Mouse (Mus musculus): Measurements from ENCODE around the gene P2ry14.
"Not testable (repeated sequence)": the region's sequence is repeated elsewhere in the genome, so short reads cannot be mapped to it uniquely, and the experiment has no call there.

The P2ry14 gene

DNA sequence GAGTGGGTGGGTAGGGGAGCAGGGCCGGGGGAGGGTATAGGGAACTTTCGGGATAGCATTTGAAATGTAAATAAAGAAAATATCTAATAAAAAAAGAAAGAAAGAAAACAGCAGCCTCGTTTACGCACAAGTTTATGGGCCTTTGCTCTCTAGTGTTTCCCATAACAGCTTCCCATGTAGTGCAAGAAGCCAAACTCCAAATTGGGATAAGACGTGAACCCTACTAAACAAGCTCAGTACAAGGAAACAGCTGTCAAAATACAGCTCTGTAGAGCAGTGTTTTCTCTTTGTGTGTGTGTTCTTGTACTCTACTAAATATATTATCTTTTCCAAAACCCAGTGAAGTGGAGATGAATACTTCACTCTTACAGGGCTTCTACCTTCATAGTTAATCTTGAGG lies 8.2 kb downstream of the P2ry14 start:
- in situ Hi-C loops (cut with MboI, MseI), result loop anchor here (25.0 kb wide), 1 partner anchor 1492 kb away; no protein-coding TSS in a partner anchor

DNA sequence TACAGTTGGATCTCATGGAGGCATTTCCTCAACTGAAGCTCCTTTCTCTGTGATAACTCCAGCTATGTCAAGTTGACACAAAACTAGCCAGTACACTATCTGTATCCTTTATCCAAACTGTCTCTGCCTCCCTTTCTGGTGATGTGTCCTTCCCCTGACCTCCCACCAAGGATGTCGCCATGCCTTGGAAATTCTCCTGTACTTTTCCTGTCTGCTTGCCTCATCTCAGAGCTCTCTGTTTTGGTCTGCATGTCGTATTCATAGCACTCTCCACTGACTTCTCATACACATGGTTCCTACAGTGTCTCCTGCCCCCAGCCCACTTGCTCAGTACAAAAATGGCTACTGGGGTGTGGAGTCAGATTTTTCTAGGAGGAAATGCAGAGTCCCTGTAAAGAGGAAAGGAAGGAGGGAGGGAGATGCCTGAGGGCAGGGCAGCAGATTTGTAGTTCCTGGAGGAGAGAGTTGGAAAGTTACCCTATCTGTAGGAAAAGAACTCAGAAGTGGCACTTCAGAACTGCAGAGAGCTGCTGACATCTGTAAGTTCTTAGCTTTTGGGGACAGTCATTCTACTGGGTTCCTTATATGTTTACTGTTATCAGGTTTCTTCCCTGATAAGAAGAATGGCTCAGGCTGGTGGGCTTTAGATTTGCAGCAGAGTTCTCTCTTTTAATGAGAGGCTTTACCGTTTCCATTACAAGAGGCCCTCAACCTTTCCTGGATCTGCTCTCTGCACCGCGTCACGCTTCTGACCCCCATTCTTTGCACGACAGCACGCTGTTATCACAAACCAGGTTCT lies 11.7 kb downstream of the P2ry14 start:
- in situ Hi-C loops (cut with MboI, MseI), result loop anchor here (25.0 kb wide), 1 partner anchor 1496 kb away; no protein-coding TSS in a partner anchor

DNA sequence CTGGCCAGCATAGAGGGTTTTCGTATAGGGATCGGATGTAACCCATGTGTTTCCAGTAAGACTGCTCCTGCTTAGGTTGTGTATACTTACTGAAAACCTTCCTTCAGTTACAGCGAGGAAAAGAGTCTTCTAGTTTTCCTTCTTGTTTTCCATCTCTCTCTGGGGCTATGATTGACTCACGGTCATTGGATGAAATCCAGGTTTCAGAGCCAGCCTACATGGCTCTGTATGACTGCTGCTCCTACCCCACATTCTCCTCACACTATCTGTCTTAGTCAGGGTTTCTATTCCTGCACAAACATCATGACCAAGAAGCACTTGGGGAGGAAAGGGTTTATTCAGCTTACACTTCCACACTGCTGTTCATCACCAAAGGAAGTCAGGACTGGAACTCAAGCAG lies 12.5 kb downstream of the P2ry14 start:
- in situ Hi-C loops (cut with MboI, MseI), result loop anchor here (25.0 kb wide), 1 partner anchor 1496 kb away; no protein-coding TSS in a partner anchor

DNA sequence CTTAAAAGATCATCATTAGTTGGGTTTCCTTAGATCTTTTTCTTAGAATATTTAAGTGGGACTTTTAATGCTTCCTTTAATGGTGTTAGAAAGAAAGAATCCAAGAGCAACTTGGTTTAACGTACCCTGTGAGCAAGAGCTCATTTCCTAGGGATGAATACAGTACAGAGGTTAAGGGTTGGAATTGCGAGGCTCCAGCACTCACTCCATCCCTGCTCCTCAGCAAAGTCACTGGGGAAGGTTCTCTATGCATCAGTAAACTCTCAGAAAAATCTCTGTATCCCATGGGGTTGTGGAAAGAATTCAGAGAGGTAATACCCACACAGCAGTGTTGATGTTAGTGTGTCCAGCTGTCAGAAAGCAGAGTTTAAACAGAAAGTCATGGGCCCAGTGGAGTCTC lies 13.3 kb downstream of the P2ry14 start:
- in situ Hi-C loops (cut with MboI, MseI), result loop anchor here (25.0 kb wide), 1 partner anchor 1497 kb away; no protein-coding TSS in a partner anchor

DNA sequence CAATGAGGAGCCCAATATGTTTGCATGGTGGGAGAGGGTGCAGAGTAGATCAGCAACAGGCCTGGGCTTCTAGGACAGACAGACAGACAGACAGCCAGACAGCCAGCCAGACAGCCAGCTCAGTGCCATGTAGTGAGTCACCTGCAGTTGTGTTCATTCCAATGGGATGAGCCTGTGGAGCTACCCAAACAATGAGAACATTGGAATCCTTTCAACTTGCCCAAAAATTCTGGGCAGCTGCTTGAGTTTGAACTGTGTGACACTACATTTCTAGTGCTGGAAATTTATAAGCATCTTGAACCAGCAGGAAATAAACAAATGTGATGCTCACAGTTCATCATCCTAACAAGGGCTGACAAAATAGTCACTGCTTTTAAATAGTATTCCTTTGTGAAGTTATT lies 13.8 kb downstream of the P2ry14 start:
- in situ Hi-C loops (cut with MboI, MseI), result loop anchor here (25.0 kb wide), 1 partner anchor 1498 kb away; no protein-coding TSS in a partner anchor

DNA sequence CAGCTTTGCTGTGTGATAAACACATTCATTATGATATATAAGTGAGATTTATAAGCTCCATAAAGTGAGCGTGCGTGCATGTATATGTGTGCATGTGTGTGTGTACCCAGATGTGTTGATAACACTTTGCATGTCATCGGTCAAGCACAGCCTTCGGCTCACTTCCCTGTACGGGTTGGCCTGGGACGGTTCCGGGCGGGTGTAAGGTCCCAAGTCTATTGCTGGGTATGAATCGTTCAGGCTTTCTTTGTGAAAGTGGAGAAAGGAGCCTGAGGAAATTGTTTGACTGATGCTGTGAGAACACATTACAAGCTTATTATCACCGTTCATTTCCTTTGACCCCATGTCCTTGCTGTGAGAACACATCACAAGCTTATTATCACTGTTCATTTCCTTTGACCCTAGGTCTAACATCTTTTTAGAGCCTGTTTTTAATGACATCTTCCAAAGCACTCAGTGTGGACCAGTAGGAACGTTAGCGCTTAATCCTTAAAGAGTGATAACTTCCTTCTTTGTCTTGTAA lies 14.4 kb downstream of the P2ry14 start:
- in situ Hi-C loops (cut with MboI, MseI), result loop anchor here (25.0 kb wide), 1 partner anchor 1498 kb away; no protein-coding TSS in a partner anchor

DNA sequence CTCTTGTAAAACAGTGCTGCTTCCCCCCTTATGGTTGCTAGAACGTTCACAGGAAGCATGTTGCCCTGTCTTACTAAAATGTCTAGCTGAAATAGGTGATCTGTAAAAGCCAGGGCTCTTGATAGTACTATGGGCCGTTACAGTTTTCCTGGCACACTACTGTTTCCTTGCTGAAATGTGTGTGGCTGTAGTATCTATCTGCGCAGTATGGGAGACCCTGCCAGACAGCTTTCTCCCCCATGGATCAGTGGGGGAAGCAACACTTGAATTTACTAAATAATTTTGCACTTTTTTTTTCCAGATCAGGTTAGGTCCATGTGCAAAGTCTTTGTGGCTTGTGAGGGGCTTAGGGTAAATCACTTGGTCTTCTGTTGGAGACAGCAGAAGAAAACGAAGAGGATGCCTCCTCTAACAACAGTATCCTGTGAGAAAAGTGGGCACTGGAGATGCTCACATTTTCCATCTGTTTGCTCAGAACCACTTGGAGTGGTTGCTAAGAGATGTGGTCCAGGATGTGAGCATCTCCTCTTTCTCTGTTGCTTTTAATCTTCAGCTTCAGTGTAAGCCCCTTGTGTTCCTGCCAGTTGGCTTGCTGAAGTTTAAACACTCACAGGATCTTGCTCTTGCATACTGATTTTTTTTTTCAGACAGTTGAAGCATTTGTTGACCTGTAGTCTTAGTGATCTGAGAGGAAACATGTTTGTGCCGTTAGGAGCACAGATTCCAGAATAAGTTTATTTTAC lies 17.3 kb downstream of the P2ry14 start:
- in situ Hi-C loops (cut with MboI, MseI), result loop anchor here (25.0 kb wide), 1 partner anchor 1501 kb away; no protein-coding TSS in a partner anchor

DNA sequence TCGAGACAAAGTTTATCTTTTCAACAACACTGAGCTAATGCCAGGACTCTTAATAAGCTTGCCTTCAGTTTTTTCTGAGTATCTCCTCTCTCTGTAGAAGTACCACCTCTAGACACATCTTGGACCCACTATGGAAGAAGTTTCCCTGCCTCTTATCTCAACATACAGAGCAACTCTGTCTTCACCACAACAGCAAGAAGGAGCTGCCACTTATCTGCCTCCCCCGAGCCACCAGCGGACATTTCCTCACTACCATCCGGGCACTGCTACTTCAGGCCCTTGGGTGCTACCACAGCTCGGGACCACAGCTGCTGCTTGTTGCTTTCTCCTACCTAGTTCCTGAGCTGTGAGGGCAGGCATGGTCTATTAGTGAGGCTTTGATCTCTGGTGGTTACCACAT lies 20.2 kb downstream of the P2ry14 start:
- in situ Hi-C loops (cut with MboI, MseI), result loop anchor here (25.0 kb wide), 1 partner anchor 1504 kb away; no protein-coding TSS in a partner anchor

DNA sequence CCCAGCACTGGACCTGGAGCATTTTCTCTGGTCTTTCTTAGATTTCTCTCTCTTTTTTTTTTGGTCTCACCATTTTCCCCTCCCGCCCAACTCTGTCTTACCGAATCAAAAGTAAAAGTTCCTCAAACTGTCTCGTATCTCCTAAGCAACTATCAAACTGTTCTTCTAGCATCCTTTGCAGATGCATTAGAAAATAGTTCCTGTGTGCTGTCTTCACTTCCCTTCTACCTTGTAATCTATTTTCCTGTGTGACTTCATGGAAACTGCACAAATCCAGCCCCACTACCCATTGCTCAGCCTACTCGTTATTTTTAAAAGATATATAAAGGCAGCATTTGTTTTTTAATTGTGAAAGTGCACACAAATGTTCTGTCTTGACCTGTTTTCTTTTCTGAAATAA lies 21.5 kb downstream of the P2ry14 start:
- in situ Hi-C loops (cut with MboI, MseI), result loop anchor here (25.0 kb wide), 1 partner anchor 1505 kb away; no protein-coding TSS in a partner anchor

DNA sequence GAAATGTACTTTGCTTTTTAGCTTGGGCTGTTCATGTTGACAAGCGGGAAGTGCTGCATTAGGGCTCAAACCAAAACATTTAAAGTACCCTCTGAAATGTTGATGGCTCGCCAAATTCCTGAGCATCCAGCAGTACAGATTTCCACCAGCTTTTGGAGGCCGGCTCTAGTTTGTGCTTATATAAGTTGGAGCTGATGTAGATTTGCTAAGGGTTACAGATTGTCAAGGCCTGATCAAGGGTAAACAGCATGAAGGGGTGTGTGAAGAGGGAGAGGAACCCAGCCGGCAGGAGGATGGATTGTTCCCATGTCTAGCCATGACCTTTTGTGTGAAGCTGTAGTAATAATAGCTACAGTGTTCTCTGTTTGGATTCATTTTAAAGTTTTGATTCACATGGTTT lies 22.3 kb downstream of the P2ry14 start:
- in situ Hi-C loops (cut with MboI, MseI), result loop anchor here (25.0 kb wide), 1 partner anchor 1506 kb away; no protein-coding TSS in a partner anchor

DNA sequence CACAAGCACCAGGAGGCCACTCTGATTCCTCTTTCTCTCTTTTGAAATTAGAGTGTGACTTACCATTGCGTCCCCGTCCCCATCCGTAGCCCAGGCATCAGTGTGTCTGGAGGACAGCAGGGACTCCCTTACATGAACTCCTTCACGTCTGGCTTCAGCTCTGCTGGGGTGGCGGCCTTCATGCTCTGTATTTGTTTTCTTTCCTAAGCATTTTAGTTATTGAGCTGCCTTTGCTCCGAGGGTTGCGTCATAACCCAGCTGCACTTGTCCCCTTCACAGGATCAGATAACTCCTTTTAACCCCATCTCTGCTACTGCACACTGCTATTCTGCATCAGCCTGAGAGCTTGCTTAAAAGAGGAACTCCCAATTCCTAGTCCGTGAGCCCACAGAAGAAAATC lies 23.0 kb downstream of the P2ry14 start:
- in situ Hi-C loops (cut with MboI, MseI), result loop anchor here (25.0 kb wide), 1 partner anchor 1507 kb away; no protein-coding TSS in a partner anchor

DNA sequence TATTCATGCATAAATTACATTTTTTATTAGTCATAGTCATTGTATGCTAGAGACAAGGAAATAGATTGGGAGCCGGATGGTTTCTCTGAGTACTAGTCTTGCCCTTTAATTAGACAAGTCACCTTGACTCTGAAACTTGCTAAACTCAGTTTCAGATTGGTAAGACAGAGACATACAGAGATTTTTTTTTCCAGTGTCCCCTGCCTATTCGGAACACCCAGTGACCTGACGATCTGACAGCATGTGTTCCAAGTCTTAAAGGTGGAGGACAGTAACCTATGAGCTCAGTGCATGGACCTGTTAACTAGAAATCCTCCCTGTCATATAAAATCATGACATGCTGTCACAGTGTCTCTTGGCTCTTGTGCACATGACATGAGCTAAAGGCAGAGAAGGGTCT lies 23.9 kb downstream of the P2ry14 start:
- in situ Hi-C loops (cut with MboI, MseI), result loop anchor here (25.0 kb wide), 1 partner anchor 1508 kb away; no protein-coding TSS in a partner anchor

DNA sequence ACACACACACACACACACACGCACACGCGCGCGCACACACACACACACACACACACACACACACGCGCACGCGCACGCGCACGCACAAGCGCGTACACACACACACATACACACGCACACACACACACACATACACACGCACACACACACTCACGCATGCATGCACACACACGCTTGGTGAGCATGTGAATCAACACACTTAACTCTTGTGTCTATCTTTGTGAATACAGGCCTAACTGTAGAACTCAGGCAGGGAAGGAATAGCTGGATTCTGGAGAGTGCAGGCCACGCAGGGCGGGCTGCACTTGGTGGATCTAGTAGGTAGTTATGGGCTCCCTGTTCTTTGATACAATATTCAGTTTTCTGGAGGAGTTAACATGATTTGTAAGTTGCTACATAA lies 24.7 kb downstream of the P2ry14 start:
- in situ Hi-C loops (cut with MboI, MseI), result loop anchor here (25.0 kb wide), 1 partner anchor 1509 kb away; no protein-coding TSS in a partner anchor

DNA sequence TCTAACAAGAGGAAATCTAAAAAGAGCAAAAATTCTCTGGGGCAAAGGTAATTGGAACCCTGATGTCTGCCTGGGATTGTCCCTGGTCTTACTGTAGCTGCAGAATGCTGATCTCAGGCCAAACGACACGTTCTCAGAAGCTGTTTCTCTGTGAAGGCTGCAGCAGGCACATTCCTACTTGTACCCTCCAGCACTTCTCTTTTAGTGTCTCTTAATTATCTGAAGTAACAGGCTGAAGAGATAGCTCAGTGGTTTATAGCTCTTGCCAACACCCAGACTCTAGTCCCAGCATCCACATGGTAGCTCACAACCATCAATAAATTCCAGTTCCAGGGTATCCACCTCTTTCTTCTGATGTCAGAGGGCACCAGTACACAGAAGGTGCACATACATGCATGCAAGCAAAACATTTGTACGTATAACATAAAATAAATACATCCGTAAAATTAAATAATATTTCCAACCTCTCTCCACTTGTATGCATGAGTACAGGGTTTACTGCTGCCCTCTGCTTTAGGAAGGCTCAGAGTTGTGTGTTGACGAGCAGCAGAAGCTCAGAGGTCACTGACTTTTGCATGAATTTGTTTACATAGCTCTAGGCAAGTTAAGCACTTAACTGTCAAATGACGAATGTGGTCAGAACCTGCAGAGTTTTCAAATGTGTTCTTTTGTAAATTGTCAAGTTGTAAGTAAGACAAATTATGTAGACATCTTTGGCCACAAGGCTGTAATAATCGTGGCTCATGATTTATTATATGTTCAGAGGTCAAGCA lies 27.4 kb downstream of the P2ry14 start:
- in situ Hi-C loops (cut with MboI, MseI), result loop anchor here (25.0 kb wide), 1 partner anchor 1511 kb away; no protein-coding TSS in a partner anchor

DNA sequence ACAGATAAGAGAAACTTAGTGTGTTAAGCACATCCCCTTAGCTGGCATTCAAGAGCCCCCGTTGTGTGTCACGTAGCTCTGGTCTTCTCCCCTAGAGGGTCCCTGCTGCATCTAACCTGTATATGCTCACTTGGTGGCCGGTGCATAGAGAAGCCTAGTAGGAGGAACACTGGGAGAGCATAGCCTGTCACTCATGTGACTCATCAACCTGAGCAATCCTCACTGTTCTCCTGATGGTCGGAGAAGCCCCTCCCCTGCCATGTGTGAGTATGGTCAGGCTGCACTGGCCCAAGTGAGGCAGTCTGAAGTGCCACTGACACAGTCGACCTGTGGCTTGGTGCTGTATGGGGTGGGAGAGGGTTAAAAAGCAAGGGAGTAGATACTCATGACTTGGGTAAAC lies 28.4 kb downstream of the P2ry14 start:
- in situ Hi-C loops (cut with MboI, MseI), result loop anchor here (25.0 kb wide), 1 partner anchor 1512 kb away; no protein-coding TSS in a partner anchor

DNA sequence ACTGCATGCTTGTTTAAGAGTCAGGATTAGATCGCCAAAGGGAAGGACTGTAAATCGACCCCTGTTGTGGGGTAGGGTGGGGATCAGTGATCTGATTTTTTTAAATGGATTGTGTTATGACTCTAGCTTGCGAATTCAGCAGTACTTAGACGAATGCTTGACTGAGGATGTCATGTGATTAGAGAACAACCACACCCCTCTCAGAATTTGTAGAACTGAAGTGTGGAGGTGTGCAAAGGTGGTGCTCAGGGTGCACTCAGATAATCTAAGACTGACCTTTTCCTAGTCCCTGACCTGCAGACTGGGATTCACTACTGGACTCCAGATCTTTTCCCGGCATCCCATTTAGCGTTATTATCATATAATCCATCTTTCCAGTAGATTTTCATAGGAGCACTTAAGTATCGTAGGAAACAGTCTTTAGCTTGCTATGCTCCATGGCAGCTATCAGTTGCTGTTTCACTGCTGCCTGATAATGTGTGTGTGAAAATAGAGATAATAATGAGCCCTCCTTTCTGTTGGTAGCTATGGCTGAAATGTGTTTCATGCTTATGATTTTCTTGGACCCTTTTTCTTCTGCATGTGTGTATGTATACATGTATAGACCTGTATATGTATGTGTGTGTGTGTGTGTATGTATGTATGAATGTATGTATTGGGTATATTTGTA lies 31.5 kb downstream of the P2ry14 start:
- in situ Hi-C loops (cut with MboI, MseI), result no loop called here

DNA sequence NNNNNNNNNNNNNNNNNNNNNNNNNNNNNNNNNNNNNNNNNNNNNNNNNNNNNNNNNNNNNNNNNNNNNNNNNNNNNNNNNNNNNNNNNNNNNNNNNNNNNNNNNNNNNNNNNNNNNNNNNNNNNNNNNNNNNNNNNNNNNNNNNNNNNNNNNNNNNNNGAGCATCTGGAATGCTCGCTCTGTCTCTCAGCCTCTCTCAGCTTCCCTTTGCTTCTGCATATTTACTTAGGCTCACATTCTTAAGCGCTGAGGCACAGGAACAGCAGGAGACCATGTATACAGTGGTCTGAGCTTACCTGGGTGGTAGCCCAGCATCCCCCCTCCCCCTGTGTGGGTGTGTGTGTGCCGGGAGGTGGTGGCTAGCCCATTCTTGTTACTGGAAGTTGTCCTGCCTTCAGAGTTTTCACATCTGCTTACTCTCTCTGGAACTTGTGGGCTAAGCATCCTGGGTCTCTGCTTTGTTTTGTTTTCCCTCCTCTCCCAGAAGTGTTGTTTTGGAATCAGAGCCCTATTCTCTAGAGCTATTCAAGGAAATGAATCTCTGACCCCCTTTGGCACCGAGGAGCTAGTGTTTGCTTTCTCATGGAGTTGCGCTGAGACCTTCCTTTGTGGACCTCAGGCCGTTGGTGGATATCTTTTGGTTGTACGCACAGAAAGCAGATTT lies 32.2 kb downstream of the P2ry14 start:
- in situ Hi-C loops (cut with MboI, MseI), result no loop called here

DNA sequence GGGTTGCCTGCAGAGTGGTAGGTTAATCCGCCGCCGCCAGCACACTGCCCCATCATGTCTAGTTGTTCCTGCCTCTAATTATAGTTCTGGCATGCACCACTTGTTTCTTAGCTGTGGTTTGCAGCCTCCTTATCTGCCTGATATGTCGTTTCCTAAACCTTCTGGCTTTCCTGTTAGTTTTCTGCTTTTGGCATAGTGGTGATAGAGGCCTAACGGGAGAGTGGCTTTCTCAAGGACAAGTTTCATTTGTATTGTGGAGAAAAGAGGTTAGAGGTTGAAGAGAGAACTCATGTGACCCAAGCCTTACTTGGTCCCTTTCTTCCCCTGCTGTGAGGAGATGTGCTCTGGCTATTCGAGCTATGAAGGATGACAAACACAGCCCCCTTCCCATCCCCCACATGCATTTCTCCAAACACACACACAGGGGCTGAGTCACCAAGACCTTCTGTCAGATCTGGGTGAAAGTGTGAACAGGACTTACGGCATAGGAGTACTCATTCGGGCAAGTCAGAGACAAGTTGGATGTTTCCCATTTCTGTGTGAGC lies 39.4 kb downstream of the P2ry14 start:
- in situ Hi-C loops (cut with MboI, MseI), result no loop called here

DNA sequence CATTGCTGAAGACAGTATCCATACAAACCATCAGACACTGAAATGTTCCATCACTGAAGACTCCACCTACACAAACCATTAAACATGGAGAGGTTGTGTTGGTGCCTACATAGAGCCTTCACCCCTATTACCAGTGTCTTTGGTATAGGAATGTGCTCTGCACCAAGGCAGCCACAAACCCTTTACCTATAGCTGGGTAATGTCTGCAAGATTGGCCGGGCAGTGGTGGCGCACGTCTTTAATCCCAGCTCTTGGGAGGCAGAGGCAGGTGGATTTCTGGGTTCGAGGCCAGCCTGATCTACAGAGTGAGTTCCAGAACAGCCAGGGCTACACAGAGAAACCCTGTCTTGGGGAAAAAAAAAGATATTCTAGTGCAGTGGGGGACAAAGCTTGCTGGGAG lies 40.1 kb downstream of the P2ry14 start:
- in situ Hi-C loops (cut with MboI, MseI), result not testable (repeated sequence)

DNA sequence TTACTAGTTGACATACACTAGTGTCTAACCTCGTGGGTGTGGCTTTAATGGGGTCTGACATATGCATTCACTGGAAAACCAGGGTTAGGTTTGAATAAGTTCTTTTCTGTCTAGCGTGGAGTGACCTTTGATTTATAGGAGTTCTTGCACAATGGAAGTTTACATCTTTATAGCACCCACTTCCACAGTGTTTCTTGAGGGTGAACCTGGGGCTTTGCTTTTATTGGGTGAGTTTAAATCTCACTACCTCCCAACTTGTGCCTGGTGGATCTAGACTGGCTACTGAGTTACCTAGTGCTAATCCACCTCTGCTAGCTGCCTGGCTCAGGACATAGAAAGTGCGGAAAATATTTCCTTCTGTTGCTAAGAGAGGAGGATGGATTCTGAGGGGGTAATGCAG lies 41.5 kb downstream of the P2ry14 start:
- in situ Hi-C loops (cut with MboI, MseI), result no loop called here
